Mouse (Mus musculus) NIH3T3 (cell line): ENCODE measurements around the gene Pglyrp1.

Source experiments
- DNase-seq: peaks from one replicate; pipeline ENCODE4 v3.0.0-alpha.2; 2012; ENCODE audit warnings: low read depth

Gene Pglyrp1

DNA sequence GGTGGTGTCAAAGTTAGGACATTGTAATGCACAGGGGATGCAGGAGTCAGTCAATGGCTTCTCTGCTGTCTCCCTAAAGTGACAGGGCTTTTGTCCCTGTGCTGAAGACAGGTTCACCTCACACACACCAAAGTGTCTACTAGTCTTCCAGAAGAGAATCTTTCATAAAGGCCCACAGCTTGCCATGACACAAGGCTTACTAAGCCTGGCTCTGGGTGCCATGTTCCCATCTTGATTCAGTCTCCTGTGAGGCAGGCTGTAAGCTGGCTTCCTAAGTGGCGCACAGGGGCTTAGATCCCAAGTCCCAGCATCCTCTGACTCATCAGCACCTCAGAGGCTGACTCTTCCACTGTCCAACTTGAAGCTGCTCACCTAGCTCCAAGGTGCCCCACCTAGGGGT is 15.8 kb downstream of the Pglyrp1 start:
- no peak for DNase-seq

DNA sequence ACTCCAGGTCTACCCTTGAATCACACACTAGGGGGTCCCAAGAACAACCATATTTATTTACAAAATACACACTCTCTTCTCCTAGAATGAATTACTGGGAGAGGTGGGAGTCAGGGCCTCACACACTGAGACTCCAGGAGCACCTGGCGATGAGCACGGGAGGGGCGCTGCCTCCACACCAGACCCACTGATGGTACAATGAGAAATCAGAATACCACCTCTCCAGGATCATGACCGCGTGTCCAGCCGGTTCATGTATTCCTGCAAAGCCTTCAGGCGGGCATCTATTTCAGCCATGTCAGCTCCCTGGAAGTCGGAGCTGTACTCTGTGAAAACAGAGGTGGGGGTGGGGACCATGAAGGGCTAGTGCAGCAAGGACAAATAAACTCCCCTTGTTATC is 19.7 kb downstream of the Pglyrp1 start:
- DNase-seq = no peak

DNA sequence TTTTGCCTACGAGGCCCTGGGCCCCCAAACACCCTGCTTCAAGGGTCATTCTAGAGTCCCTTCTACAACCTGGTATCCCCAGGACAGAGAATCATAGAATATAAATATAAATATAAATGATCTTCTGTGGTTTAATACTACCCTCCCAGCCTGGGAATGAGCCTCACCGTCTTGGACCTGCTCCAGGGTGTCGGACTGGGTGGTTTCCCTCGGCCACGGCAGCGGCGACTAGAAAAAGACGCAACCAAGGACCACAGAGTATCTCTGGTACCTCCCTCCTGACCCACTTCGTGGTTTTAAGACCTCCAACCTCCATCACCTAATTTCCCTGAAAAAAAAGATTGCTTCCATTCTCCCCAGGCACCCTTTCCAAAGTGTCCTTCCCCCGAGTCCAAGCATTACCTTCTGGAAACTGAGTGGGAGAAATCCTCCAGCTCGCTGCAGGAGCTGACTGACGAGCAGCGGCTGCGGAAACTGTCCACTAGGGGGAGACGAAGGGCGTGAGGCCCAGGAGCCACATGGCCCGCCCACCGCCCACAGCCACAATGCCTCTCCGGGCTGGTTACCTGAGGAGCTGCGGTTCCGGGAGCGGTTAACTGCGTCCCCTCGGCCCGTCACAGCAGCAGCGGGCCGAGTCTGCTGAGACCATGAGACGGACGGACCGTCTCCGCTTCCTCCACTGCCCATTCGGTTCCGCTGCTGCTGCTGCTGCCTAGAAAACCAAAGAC is 20.9 kb downstream of the Pglyrp1 start:
- DNase-seq = peak; percentile 90

DNA sequence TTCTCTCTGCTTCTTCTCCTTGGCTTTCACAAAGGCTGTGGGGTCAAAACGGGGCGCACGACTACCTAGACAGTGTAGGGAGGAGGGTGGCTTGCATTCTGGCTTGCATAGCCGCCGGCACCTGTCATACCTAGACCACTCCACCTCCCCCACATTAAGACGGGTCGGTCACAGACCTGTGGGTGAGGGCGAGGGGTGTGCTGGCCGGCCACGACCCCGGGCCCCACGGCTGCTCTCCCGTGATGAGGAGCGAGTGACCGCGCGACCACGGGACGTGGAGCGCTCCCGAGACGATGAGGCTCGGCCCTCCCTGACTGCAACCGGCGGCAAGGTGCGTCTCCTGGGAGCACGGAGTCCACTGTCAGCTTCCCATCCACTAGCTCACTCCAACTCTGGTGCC is 21.9 kb downstream of the Pglyrp1 start:
- no peak for DNase-seq

DNA sequence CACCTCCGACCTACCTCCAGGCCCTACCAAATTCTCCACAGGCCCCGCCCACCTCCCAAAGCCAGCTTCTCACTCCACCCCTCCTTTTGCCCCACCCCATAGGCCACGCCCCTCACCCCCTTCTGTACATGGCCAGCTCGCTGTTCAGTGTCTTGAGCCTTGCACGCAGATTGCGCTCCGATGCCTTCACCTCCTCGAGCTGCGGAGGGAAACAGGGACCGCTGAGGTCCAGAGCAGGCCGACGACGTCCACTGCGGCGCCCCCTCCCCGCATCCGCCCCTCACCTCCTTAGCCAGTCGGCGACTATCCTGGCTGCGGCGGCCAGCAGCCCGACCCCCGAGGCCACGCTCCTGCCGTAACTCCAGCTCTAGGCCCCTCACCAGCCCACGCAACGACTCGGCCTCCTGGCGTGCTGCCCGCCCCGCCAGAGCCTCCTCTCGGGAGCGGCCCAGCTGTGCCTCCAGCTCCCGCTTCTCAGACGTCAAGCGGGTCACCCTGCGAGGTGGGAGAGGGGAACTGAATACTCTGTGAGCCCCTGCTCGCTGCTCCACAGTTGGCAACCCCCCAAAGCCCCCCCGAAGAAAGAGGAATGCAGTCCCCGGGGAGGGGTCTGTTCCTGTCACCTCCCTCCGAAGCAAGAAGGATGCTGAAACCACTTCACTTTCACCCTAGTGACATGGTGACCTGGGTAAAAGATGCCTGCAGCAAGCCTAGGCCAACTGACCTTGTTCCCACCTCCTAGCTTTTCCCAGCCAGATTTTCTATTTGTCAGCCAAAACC is 22.7 kb downstream of the Pglyrp1 start:
- no peak for DNase-seq

DNA sequence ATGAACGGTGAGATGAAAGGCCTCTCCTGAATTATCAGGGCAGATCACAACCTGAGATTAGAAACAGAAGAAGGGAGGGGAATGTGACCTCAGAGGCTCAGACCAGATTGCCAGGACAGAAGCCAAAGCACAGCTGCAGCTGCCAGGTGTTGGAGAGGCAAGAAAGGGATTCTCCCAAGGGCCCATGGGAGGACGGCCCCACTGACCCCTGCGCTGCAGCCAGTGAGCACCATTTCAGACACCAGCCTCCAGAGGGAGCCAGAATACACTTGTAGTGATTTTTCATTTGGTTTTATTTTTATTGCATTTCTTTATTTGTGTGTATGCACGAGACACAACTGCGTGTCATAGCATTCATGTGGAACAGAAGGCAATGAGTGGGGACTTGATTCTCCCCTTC is 25.4 kb downstream of the Pglyrp1 start:
- peak; percentile 79 for DNase-seq

DNA sequence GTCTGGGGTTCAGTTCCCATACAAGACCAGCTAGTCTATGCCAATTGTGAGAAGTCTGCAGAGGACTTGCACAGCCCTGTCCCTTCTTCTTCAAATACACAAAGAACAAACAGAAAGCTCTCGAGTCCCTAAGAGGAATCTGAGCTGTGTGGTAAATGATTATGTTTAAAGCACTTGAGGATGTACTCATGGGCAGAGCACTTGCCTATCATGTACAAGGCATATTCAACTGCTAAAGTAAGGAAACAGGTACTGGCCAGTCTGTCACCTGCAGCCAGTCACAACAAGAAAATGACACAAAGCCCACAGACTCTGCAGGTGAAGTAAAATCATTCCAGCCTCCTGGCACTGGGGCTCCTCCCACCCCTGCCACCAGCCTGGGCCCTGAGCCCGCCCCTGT is 29.4 kb downstream of the Pglyrp1 start:
- no peak for DNase-seq

DNA sequence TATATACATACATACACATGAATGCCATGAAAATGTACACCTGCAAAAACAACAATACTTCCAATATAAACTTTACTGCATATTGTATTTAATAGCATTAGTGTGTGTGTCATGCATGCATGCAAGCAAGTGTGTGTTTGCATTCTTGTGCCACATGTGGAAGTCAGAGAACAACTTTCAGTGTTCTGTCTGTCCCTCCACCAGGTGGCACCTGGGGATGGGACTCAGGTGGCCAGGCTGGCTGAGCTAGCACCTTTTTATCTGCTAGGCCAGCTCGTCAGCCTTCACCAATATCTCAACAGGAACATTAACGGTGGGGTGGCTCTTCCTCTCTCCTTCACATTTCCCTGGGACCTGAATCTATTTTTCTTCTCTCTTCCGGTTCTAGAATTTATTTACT is 31.4 kb downstream of the Pglyrp1 start:
- DNase-seq = no peak

DNA sequence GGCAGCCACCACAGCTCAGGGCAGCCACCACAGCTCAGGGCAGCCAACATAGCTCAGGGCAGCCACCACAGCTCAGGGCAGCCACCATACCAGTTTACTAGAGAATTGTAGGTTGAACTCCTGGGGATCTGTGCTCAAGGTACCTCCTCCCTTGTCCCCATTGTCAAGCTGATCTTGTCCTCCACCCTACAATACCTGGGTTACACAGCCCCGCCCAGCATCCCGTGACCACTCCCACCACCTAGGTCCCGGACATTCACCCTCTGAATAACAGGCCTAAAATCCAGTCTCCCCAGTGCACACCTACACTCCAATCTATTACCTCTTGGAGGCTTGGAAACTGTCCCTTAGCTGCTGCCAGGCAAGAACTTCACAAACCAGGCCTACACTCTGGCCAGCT is 33.8 kb downstream of the Pglyrp1 start:
- no peak for DNase-seq

DNA sequence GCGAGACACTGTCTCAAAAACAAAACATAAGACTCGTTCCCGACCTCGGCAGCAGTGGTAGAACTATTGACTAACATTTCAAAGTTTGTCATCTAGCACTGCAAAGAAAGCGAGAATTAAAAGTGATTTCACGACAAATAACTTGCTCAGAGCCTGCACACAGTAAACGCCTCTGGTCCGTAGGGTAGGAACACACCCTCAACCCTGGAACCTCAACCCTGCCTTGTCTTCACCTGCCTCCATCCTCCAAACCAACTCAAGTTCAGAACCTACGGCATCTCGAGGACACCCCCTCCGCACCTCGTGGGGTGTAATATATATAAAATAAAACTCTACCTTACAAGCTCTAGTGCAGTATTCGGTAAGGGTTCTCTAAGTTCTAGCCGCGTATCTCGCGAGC is 38.7 kb downstream of the Pglyrp1 start:
- DNase-seq = no peak

DNA sequence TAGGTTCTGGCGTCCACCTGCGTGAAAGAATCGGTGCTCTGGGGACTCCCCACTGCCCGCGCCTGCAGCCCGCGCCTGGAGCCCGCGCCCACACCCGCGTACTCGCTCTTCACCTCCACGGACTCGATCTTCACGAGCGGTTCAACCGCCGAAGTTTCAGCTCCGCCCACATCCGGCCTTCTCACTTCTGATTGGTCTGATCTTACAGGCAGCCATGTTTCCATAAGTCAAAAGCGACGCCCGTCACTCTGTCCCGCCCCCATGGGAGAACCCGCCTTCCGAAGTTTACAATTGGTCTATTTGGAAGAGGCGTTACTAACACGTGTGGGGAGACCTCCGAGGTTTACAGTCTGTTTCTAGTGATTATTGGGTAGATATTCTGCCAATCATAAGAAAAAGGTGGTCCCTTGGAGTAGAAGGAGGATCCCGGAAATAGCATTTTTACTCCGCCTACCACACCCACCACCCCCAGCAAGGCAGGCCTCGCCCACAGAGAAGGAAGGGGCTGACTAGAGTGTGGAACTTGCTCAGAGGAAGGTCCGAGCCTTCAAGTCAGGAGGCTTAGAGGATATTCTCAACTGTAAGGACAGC is 39.2 kb downstream of the Pglyrp1 start, which contains the start of gene Ccdc61:
Ccdc61 (minus strand) TSS at position 175 of the 591 bp plus-strand sequence.
- DNase-seq = peak; percentile 98

DNA sequence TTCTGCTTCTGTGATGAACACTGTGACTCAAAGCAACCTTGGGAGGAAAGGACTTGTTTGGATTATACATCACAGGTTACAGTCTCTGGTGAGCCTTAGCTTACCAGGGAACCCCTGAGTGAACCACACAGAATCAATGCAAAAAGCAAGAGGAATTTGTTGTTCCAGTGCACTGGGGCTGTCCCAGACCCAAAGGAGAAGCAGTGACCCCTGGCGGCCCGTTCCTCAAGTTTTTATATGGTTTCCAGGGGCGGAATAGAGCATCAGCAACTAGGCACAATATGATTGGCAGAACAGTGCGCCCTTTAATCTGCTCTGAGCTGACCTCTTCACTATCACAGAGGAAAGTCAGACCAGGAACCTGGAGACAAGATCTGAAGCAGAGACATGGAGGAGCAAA is 45.1 kb downstream of the Pglyrp1 start:
- no peak for DNase-seq

DNA sequence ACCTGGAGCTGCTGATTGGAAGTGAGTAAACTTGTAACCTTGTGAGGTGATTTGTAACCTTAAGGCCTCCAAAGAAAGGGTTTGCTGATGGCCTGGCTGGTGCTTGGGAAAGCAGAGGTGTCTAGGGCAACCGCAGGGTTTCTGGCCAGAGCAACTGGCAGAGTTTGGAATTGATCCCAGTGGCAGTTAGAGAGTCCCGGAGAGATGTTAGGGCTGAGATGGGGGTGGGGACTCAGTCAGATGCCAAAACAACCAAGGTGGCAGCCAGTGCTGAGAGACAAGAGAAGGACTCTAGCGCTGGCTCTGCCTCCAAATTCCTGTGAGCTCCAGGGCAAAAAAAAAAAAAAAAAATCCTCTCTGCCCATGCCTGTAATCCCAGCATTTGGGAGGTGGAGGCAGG is 46.8 kb downstream of the Pglyrp1 start:
- no peak for DNase-seq

DNA sequence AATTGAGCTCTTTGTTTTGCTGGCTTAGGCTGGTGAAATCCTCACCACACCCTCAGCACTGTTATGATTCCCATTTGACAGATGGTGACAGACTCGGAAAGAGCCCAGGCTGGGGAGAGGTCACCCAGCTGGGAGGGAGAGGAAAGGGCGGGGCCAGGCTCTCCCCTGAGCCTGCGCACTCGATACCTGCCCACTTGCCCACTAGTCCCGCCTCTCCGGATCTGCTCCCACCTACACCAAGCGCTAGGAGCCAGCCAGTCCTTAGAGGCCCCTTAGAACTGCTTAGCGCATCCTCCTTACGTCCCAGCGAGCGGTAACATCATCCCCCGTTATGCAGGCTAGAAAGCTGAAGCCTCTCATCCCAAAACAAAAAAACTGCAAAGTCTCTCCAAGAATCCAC is 49.9 kb downstream of the Pglyrp1 start:
- peak; percentile 45 for DNase-seq

DNA sequence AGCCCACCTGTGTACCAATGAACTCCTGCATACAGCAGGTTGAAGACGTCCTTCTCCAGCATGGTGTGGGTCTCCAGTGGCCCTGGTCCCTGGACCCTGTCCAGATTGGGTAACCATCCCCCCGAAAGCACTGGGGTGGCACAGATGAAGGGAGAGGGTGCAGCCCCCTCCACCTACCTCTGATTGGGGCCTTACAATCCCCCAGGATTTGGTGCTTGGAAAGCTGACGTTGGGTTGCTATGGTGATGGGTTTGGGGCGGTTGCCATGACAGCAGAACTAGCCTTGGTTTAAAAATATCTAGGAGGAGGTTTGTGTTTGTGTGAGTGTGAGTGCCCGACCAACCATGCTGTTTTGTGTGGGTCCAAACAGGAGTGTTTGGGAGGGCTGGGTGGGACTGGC is 51.7 kb downstream of the Pglyrp1 start:
- DNase-seq = no peak

DNA sequence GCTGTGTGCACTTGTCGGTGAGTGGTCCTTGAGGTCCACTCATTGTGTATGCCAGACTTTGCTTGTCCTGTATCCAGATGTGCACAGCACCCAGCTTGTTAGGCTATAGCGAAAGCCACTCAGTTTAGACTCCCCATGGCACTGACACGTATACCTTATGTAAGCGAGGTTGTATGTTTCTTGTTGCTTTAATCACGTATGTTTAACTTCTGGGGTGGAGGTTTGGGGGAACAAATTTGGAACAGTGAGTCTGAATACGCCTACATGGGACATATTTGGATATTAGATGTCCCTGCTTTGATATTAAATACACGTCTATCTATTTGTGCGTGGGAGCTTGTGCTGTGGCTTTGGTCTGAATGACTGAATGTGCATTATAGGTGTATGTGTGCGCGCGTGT is 52.1 kb downstream of the Pglyrp1 start:
- DNase-seq = no peak

DNA sequence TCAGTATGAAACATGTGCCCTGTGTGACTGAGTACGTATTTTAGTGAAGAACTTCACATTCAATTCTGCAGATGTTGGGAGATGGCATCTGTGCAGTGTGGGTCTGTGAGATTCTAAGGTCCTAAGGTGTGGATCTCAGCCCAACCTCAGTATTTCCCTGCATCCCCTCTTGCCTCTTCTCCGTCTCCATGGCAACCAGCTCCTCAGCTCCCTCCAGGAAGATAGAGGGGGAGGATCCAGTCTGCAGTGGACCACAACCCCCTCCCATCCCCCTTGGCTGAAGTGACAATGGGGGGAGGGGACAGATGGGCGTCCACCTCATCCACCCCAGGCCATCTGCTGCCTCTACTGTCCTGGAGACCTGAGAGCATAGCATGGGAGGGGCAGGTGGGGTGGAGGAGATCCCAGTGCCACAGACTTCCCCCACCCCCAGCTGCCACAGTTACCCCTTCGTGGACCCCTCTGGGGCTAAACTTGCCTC is 52.6 kb downstream of the Pglyrp1 start:
- no peak for DNase-seq

DNA sequence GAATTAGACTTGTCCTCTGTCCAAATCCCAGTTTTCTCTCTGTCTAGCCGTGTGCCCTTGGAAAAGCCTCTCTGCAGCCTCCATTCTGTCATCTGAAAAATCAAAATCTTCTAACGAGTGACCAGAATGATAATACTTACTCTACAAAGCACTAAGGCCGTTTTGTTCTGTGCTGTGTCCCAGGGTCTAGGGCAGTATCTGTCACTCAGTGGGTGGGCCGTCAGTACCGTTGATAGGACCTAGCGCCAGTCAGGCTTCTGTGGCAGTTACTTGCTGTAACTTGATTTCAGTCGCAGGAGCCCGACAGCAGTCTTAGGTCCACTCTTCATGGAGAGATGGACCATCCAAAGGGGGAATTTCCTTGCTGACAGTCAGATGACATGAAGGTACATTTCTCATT is 53.2 kb downstream of the Pglyrp1 start:
- no peak for DNase-seq

DNA sequence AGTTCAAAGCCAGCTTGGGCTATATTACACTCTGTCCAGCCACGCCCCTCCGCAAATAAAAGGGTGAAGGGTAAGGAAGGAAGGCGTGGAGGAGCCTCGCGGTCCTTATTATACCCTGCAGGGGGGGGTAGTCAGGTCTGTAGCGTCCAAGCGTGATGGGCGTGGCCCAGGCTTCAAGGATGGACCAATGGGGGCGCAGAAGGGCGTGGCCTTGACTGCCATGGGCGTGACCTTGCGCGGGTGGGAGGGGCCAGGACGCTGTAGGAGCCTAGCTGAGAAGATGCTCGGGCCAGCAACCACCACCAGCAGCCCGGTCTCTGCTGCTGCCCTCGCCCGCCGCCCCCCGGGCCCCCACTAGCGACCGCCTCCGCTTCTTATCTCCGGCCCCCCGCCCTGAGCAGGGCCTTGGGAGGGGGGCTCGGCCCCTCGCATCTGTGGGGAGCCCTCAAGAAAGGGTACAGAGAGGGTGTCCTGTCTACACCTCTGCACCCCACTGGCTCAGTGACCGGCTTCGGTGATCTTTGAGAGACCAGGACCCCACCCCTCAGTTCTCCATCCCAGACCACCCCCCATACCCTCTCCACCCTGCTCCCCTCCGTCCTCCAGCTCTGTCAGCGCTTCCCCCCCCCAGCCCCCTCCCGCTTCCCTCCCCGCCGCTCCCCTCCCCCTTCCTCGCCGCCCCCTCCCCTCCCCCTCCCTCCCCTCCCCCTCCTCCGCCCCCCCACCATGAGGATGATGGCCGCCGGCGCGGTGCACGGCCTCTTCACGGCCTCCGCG is 54.2 kb downstream of the Pglyrp1 start, which contains the start of gene Nova2:
Nova2 (plus strand) TSS at position 727 of the 777 bp plus-strand sequence.
- DNase-seq = peak; percentile 83

DNA sequence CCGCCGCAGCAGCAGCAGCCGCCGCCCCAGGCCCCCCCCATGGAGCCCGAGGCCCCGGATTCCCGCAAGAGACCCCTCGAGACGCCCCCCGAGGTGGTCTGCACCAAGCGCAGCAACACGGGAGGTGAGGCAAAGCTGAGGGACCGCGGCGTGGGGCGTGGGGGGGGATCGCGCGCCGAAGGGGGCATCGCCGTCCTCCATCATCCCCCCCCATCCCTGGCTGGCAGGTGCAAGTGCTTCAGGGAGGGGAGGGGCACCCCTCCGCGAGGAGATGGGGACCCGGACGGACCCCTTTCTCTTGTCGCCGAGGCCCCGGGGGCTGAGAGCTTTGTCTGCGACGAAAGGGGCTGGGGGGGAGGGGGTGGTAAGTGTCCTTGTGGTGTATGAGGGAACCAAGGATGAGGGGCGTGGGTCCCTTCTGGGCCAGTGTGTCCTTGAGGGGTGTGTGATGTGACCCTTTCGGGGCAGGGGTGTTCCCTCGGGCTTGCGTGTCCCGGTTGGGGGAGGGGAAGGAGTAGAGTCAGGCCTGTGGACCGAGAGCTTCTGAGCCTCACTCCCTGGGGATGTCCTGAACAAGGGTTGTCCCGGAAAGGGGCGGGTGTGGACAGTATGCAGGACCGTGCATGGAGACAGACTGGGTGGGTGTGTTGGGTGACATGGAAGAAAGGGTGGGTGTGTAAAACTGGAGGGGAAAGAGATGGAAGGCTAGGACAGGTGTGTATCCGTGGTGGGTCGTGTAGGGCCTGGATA is 55.1 kb downstream of the Pglyrp1 start:
- DNase-seq = no peak

DNA sequence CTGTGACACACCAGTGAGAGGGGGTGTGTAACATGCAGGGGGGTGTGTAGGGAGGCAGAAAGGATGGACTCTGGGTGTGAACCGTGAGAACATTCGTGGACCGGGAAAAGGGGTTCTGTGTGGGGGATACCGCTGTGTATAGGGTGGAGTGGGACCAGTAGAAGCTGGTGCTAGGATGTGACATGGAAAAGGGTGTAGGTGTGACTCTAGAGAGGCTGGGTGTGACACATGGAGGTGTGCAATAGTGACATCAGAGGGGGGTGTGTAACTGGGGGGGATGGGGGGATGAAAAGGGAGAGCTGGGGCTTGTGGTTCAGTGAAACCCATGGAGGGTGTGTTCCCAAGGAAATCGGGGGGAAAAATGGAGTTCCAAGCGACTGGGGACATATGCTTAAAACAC is 55.8 kb downstream of the Pglyrp1 start:
- DNase-seq = no peak
